Mouse (Mus musculus) liver, embryonic 16.5 days (tissue): Measurements from ENCODE around the gene Ctla4. TPM values are rescaled to one million over a fixed set of nuclear protein-coding genes. Genes with fewer than 3 reads are reported as not detected.

Experiments
- ATAC-seq: fragments of 200-750 bp; cut with Nextera tagmentation; 2 replicates; pipeline ENCODE4 v1.8.0; 2017; ENCODE audit warnings: low read depth, mild to moderate bottlenecking, moderate number of reproducible peaks, moderate library complexity
- H3K27ac ChIP-seq: fragments of 300-500 bp; sonication (generic); 2 replicates; pipeline ENCODE4 v1.5.1; 2014; ENCODE audit warnings: mild to moderate bottlenecking, low read length
- H3K27me3 ChIP-seq: fragments of 300-500 bp; sonication (generic); 2 replicates; pipeline ENCODE4 v1.6.1; 2014; ENCODE audit warnings: low read depth, low read length, mixed read lengths; ENCODE audit not compliant: control insufficient read depth, insufficient read depth
- H3K36me3 ChIP-seq: fragments of 300-500 bp; sonication (generic); 2 replicates; pipeline ENCODE4 v1.6.1; 2014; ENCODE audit warnings: mild to moderate bottlenecking; ENCODE audit not compliant: control insufficient read depth, insufficient read depth
- H3K4me1 ChIP-seq: fragments of 300-500 bp; sonication (generic); 2 replicates; pipeline ENCODE4 v1.6.1; 2014; ENCODE audit warnings: low read depth, low read length, mixed read lengths; ENCODE audit not compliant: control insufficient read depth
- H3K4me2 ChIP-seq: fragments of 300-500 bp; sonication (generic); 2 replicates; pipeline ENCODE4 v1.6.1; 2014; ENCODE audit warnings: low read depth, low read length, mixed read lengths
- H3K4me3 ChIP-seq: fragments of 300-500 bp; sonication (generic); 2 replicates; pipeline ENCODE4 v1.5.1; 2014; ENCODE audit warnings: low read depth, mild to moderate bottlenecking, low read length
- H3K9ac ChIP-seq: fragments of 300-500 bp; sonication (generic); 2 replicates; pipeline ENCODE4 v1.6.1; 2014; ENCODE audit warnings: low read depth, low read length
- H3K9me3 ChIP-seq: fragments of 300-500 bp; sonication (generic); replicated peaks from 2 replicates; pipeline ENCODE4 v1.6.1; 2016; ENCODE audit warnings: low read length; ENCODE audit not compliant: control insufficient read depth
- WGBS: fragments of 180-500 bp; shearing (Covaris S2); extraction: QIAGEN DNeasy Blood & Tissue Kit; methylation state at CpG from one replicate; pipeline ENCODE4 v1.1.7; 2014; ENCODE audit not compliant: insufficient replicate concordance; 5-methylcytosine and 5-hydroxymethylcytosine counted together
- polyA plus RNA-seq: library from polyadenylated mRNA; unstranded; fragments of >200 nt; fragmentation: Nextera tagmentation; extraction: Ambion mirVana; gene quantifications from 2 replicates; pipeline ENCODE4 v1.2.1, GENCODE M21; 2015

Ctla4 gene
- polyA plus RNA-seq, 1 experiment from 2014 or later, result not detected

- Histone ChIP-seq H3K27me3 (no peaks in the 10 kb centered on the region), H3K9ac (no peak overlapping the region), H3K4me2 (no peak overlapping the region), H3K27ac (no peak overlapping the region), H3K4me3 (no peak overlapping the region), H3K9me3 (no peaks in the 10 kb centered on the region), H3K4me1 (no peaks in the 10 kb centered on the region; the same call in 1 of the 2 replicates), H3K36me3 (no peaks in the 10 kb centered on the region)
- ATAC-seq, result no peak
- WGBS, result 56% methylated on average over 6 of the region's 6 CpGs
Observed at GRCm38 (mm10) chr1:60852770-60853147, 34.0 kb upstream of the Ctla4 start.

GRCm38 (mm10) chr1:60853330-60853956, 33.4 kb upstream of the Ctla4 start:
- WGBS, result 51% methylated on average over 7 of the region's 7 CpGs
- no peak overlapping the region for H3K27ac ChIP-seq
- no peaks in the 10 kb centered on the region for H3K36me3 ChIP-seq
- H3K27me3 ChIP-seq, result no peaks in the 10 kb centered on the region
- no peaks in the 10 kb centered on the region for H3K9me3 ChIP-seq
- no peak overlapping the region for H3K9ac ChIP-seq
- no peaks in the 10 kb centered on the region; the same call in 1 of the 2 replicates for H3K4me1 ChIP-seq
- H3K4me3 ChIP-seq, result no peak overlapping the region
- ATAC-seq, result no peak
- no peak overlapping the region for H3K4me2 ChIP-seq

GRCm38 (mm10) chr1:60853991-60854390, 32.8 kb upstream of the Ctla4 start:
- Histone ChIP-seq H3K4me3 (no peak overlapping the region), H3K9ac (no peak overlapping the region), H3K4me1 (no peaks in the 10 kb centered on the region; the same call in 1 of the 2 replicates), H3K36me3 (no peaks in the 10 kb centered on the region), H3K9me3 (no peaks in the 10 kb centered on the region), H3K27me3 (no peaks in the 10 kb centered on the region), H3K27ac (no peak overlapping the region), H3K4me2 (no peak overlapping the region)
- no peak for ATAC-seq
- 66% methylated on average over 5 of the region's 5 CpGs for WGBS

GRCm38 (mm10) chr1:60857351-60858220, 29.2 kb upstream of the Ctla4 start:
- H3K9me3 ChIP-seq, result no peaks in the 10 kb centered on the region
- WGBS, result 43% methylated on average over 12 of the region's 12 CpGs
- H3K4me3 ChIP-seq, result no peak overlapping the region
- H3K27me3 ChIP-seq, result no peaks in the 10 kb centered on the region
- no peak overlapping the region for H3K27ac ChIP-seq
- no peaks in the 10 kb centered on the region for H3K36me3 ChIP-seq
- no peak overlapping the region for H3K9ac ChIP-seq
- peaks cover 4% of the 10 kb centered on the region for H3K4me1 ChIP-seq
- no peak overlapping the region for H3K4me2 ChIP-seq
- ATAC-seq, result no peak

- H3K27ac ChIP-seq, result no peak overlapping the region
- ATAC-seq, result no peak
Observed at GRCm38 (mm10) chr1:60859159-60859558, 27.6 kb upstream of the Ctla4 start.

GRCm38 (mm10) chr1:60859842-60860241, 27.0 kb upstream of the Ctla4 start:
- Histone ChIP-seq H3K27ac (no peak overlapping the region), H3K9ac (no peak overlapping the region), H3K4me2 (no peak overlapping the region), H3K9me3 (no peaks in the 10 kb centered on the region), H3K4me1 (peaks cover 4% of the 10 kb centered on the region), H3K27me3 (no peaks in the 10 kb centered on the region), H3K36me3 (no peaks in the 10 kb centered on the region), H3K4me3 (no peak overlapping the region)
- 46% methylated on average over 3 of the region's 3 CpGs for WGBS
- peak; percentile 66 for ATAC-seq

More at GRCm38 (mm10) chr1:60859159-60859558, 27.6 kb upstream of the Ctla4 start:
- H3K4me1 ChIP-seq, result peaks cover 4% of the 10 kb centered on the region
- no peaks in the 10 kb centered on the region for H3K9me3 ChIP-seq
- no peak overlapping the region for H3K9ac ChIP-seq
- 57% methylated on average over 3 of the region's 3 CpGs for WGBS
- no peaks in the 10 kb centered on the region for H3K27me3 ChIP-seq
- no peak overlapping the region for H3K4me2 ChIP-seq
- H3K4me3 ChIP-seq, result no peak overlapping the region
- no peaks in the 10 kb centered on the region for H3K36me3 ChIP-seq

GRCm38 (mm10) chr1:60860357-60860946, 26.3 kb upstream of the Ctla4 start:
- Histone ChIP-seq H3K4me2 (peak overlapping the region; percentile 9; the same call in 1 of the 2 replicates), H3K4me3 (no peak overlapping the region), H3K36me3 (no peaks in the 10 kb centered on the region), H3K4me1 (peaks cover 4% of the 10 kb centered on the region), H3K27me3 (no peaks in the 10 kb centered on the region), H3K9ac (no peak overlapping the region), H3K9me3 (no peaks in the 10 kb centered on the region), H3K27ac (no peak overlapping the region)
- ATAC-seq, result no peak
- WGBS, result 19% methylated on average over 3 of the region's 3 CpGs

- no peaks in the 10 kb centered on the region for H3K9me3 ChIP-seq
- peak overlapping the region; percentile 9; the same call in 1 of the 2 replicates for H3K4me2 ChIP-seq
- no peak overlapping the region for H3K27ac ChIP-seq
- peaks cover 4% of the 10 kb centered on the region for H3K4me1 ChIP-seq
- H3K4me3 ChIP-seq, result no peak overlapping the region
- no peak overlapping the region for H3K9ac ChIP-seq
- WGBS, result 17% methylated on average over 5 of the region's 5 CpGs
- no peaks in the 10 kb centered on the region for H3K27me3 ChIP-seq
- no peak for ATAC-seq
- H3K36me3 ChIP-seq, result no peaks in the 10 kb centered on the region
Observed at GRCm38 (mm10) chr1:60860955-60861354, 25.8 kb upstream of the Ctla4 start.

GRCm38 (mm10) chr1:60861431-60861830, 25.4 kb upstream of the Ctla4 start:
- Histone ChIP-seq H3K27me3 (no peaks in the 10 kb centered on the region), H3K4me2 (no peak overlapping the region), H3K9me3 (no peaks in the 10 kb centered on the region), H3K9ac (no peak overlapping the region), H3K36me3 (no peaks in the 10 kb centered on the region), H3K4me3 (no peak overlapping the region), H3K27ac (no peak overlapping the region), H3K4me1 (peaks cover 4% of the 10 kb centered on the region)
- ATAC-seq, result no peak
- WGBS, result 57% methylated on average over 5 of the region's 5 CpGs
